Mouse (Mus musculus): ENCODE measurements around the gene Gm21903.
"Not testable (repeated sequence)": the region's sequence is repeated elsewhere in the genome, so short reads cannot be mapped to it uniquely, and the experiment has no call there.

Gene Gm21903

DNA sequence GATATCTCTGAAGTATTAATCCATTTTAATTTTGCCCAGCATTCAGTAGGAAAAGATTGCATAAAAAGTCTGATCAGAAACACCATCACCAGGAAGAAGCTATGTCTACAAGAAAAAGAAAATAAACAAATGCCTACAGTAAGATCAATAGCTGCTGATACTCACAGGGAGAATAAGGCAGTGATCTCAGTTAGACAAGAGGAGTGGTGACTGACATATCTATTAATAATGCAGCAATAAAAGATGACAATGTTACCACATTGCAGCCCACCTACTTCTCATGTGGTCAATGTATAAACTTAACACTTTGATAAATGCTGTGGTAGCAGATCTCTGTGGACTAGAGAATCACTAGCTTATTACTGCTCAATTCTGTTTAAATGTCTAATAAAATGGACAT, at the start of gene Gm21903:
Gene Gm21903 (minus strand): TSS at position 101 of the 400 bp plus-strand sequence.
- DNase-seq, result no peak

DNA sequence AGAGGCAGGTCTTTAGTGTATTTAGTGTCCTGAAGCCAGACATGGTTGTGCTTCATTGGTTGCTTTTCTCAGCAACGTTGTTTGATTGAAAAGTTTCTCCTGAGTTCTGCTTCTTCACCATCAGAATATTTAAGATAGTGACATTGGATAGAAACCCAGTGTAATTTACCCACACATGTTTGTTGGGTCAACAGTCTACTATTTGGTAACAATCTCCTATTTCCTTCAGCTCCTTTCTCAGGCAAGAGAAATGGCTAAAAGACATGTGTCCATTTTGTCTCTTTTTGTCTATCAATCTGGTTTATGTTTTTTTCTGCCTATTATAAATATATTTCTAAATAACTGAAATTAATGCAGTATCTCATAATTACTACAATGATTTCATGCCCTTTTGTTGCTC, 33.8 kb upstream of the Gm21903 start, which contains the start of gene Esp23:
Gene Esp23 (minus strand): TSS at position 101 of the 400 bp plus-strand sequence.
- DNase-seq, result no peak

DNA sequence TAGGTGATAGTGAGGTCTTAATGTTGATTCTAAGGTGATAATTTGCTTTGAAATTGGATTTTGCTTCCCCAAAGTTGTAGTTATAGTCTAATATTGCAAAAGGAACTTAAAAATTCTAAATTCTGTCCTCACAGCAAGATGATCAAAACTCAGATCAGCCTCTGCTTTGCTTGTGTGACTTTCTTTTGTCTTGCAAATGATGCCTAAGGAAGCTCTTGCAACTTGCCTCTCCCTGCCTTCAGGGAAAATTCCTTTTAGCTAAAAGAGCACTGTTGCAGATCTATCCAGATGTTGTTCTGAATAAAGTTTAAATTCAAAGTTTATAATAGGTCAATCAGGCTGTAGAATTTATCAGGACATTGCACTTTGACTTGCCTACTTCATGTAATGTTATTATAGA, 20.5 kb upstream of the Gm21903 start:
- no peak for DNase-seq

DNA sequence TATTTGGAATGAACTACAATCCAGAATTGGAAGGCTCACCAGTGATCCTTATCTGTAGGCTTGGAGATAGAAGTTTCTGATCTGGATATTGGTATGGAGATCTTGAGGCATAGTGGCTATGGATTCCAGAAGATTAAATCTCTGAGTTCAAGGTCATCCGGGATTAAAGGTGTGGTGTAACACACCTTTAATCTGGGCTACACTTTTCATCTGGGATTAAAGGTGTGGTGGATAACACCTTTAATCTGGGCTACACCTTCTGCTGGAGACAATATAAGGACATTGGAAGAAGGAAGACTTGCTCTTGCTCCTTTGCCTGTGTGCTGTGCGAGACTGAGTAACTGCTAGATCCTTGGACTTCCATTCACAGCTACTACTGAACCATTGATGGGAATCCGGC, 6.7 kb downstream of the Gm21903 start, which contains the start of gene Esp24:
Gene Esp24 (plus strand): TSS at position 301 of the 400 bp plus-strand sequence.
- DNase-seq, result not testable (repeated sequence)

DNA sequence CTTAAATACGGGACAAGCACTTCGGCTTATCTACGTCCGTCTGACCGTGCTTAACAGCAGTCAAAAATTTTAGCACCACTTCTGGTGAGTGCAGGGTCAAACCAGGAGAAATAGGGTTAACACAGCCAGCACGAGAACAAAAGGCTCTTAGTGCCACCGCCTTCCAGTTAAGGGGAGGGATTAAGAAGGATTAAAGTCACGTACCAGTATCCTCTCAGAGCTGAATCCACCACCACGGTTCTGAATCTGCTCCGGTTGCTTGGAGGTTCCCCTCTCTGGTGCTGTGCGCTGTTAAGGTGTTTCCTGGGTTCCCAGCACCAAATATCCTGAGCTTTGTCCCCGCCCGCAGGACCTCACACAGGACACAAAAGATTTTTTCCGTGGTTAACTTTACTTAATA, 26.0 kb downstream of the Gm21903 start:
- no peak for DNase-seq

GRCm38 (mm10) chr17:39010675-39011638, 32.2 kb downstream of the Gm21903 start:
- no peak for DNase-seq

DNA sequence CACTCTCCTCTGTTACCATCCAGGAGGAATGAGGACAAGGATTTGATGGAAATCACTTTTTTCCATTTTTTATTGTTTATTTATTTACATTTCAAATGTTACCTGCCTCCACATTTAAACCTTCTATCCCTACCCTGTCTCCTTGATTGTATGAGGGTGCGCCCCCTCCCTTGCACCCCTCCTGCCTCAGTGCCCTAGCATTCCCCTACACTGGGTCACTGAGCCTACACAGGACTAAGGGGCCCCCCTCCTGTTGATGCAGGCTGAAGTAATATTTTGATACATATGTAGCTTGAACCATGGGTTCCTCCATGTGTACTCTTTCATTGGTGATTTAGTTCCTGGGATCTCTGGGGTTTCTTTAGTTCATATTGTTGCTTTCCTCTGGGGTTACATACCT, 33.3 kb downstream of the Gm21903 start:
- DNase-seq, result no peak

All from kidney, postnatal 4 days (tissue).